In genomic region chr7:73400051-73400916, GRCm38 (mm10) we compare ENCODE assay signal across 8 mouse cellular contexts. TPM values are rescaled to one million over a fixed set of nuclear protein-coding genes. Genes with fewer than 3 reads are reported as not detected.
DNase-seq lines count a peak whose midpoint lies in the region; ATAC-seq and TF ChIP-seq lines count a peak whose summit lies in the region.

No protein-coding gene starts in this region.

- peaks cover 1% of the 10 kb centered on the region; the same call in 1 of the 2 replicates for H3K36me3 ChIP-seq in kidney, embryonic 16.5 days (ENCODE audit: insufficient read depth, low read length)
- H3K36me3 ChIP-seq in hindbrain, embryonic 16.5 days (ENCODE audit: control insufficient read depth, insufficient read depth, low read length) = no peaks in the 10 kb centered on the region; the same call in 1 of the 2 replicates
- no peaks in the 10 kb centered on the region for H3K36me3 ChIP-seq in midbrain, postnatal 0 days (ENCODE audit: insufficient read depth, low read length)

- H3K4me2 ChIP-seq in kidney, embryonic 16.5 days (replicated peaks; ENCODE audit: low read depth, low read length) = peak overlapping the region; percentile 64
- H3K4me2 ChIP-seq in hindbrain, embryonic 16.5 days (ENCODE audit: low read length) = peak overlapping the region; percentile 57
- peak overlapping the region; percentile 54 for H3K4me2 ChIP-seq in midbrain, postnatal 0 days (ENCODE audit: low read depth, low read length, poor library complexity, severe bottlenecking)

- H3K4me3 ChIP-seq in kidney, embryonic 16.5 days (ENCODE audit: low read length) = peak overlapping the region; percentile 40
- peak overlapping the region; percentile 36 for H3K4me3 ChIP-seq in hindbrain, embryonic 16.5 days (ENCODE audit: low read length)
- H3K4me3 ChIP-seq in midbrain, postnatal 0 days (ENCODE audit: low read depth, low read length) = peak overlapping the region; percentile 31

- DNase-seq in kidney, adult 8-10 months = no peak
- DNase-seq in embryo, embryonic 10.5 days (ENCODE audit: low spot score) = peak; percentile 91
- DNase-seq in midbrain, postnatal 0 days (ENCODE audit: low spot score) = peak; percentile 55
- DNase-seq in layer of hippocampus, postnatal 10 days (ENCODE audit: low spot score in 2 of 2) = no peak
- DNase-seq in thymus, adult 18-20 months = no peak
- DNase-seq in adrenal gland, postnatal 14 days = no peak

- H3K27ac ChIP-seq in kidney, embryonic 16.5 days (ENCODE audit: low read length) = peak overlapping the region; percentile 64; the same call in 1 of the 2 replicates
- H3K27ac ChIP-seq in hindbrain, embryonic 16.5 days (ENCODE audit: low read depth, low read length) = peak overlapping the region; percentile 70
- peak overlapping the region; percentile 43; the same call in 1 of the 2 replicates for H3K27ac ChIP-seq in midbrain, postnatal 0 days (ENCODE audit: low read depth, low read length)

- 0 out of 2 replicates have a peak overlapping the region, but pooled peaks have one; percentile 19 for H3K9ac ChIP-seq in kidney, embryonic 16.5 days (replicated peaks; ENCODE audit: low read length)
- peak overlapping the region; percentile 41 for H3K9ac ChIP-seq in hindbrain, embryonic 16.5 days (ENCODE audit: low read depth, low read length)
- H3K9ac ChIP-seq in midbrain, postnatal 0 days (replicated peaks; ENCODE audit: low read length, poor library complexity, severe bottlenecking) = no peak overlapping the region

- ATAC-seq in kidney, embryonic 16.5 days (ENCODE audit: low FRiP score, low TSS enrichment) = peak; percentile 46
- ATAC-seq in hindbrain, embryonic 16.5 days = peak; percentile 41
- peak; percentile 41; the same call in 1 of the 2 replicates for ATAC-seq in midbrain, postnatal 0 days (ENCODE audit: low FRiP score)

- H3K9me3 ChIP-seq in kidney, embryonic 16.5 days (ENCODE audit: low read length) = no peaks in the 10 kb centered on the region
- H3K9me3 ChIP-seq in hindbrain, embryonic 16.5 days (ENCODE audit: control insufficient read depth, low read length) = no peaks in the 10 kb centered on the region
- no peaks in the 10 kb centered on the region for H3K9me3 ChIP-seq in midbrain, postnatal 0 days (ENCODE audit: low read length)

- TF ChIP-seq CTCF in midbrain, postnatal 0 days (IDR thresholded peaks at IDR 0.05) = no peak

- H3K27me3 ChIP-seq in kidney, embryonic 16.5 days (ENCODE audit: insufficient read depth, low read length) = no peaks in the 10 kb centered on the region
- H3K27me3 ChIP-seq in hindbrain, embryonic 16.5 days (replicated peaks; ENCODE audit: control insufficient read depth, insufficient read depth, low read length) = no peaks in the 10 kb centered on the region; the same call in 1 of the 2 replicates
- H3K27me3 ChIP-seq in midbrain, postnatal 0 days (ENCODE audit: insufficient read depth, low read length) = no peaks in the 10 kb centered on the region

- 15% methylated on average over 20 of the region's 20 CpGs for WGBS in kidney, embryonic 16.5 days
- 10% methylated on average over 20 of the region's 20 CpGs for WGBS in hindbrain, embryonic 16.5 days
- WGBS in midbrain, postnatal 0 days = 12% methylated on average over 20 of the region's 20 CpGs

- peaks cover 60% of the 10 kb centered on the region for H3K4me1 ChIP-seq in kidney, embryonic 16.5 days (ENCODE audit: insufficient read depth, low read length)
- H3K4me1 ChIP-seq in hindbrain, embryonic 16.5 days (ENCODE audit: control insufficient read depth, insufficient read depth, low read depth, low read length) = peaks cover 45% of the 10 kb centered on the region
- H3K4me1 ChIP-seq in midbrain, postnatal 0 days (ENCODE audit: insufficient read depth, low read length) = peaks cover 23% of the 10 kb centered on the region

RNA-seq across cellular contexts. Expression of gene Rgma, which starts 25.0 kb away (rescaled TPM):
- polyA plus RNA-seq in kidney, embryonic 16.5 days (2015; fragmentation: Nextera tagmentation; extraction: Ambion mirVana) = 10.0 and 12.8 TPM in 2 replicates
- polyA plus RNA-seq in hindbrain, embryonic 16.5 days (2015; fragmentation: Nextera tagmentation; extraction: Ambion mirVana) = 30.9 and 39.8 TPM in 2 replicates
- 129 and 160 TPM in 2 replicates for total RNA-seq in midbrain, postnatal 0 days (2014; rRNA removed)
- 42.7 and 42.9 TPM in 2 replicates for polyA plus RNA-seq in midbrain, postnatal 0 days (2015; fragmentation: Nextera tagmentation; extraction: Ambion mirVana)
- total RNA-seq in layer of hippocampus, postnatal 10 days (2021) = 100 to 1,000 TPM; 111 to 128 TPM
- total RNA-seq in adrenal gland, postnatal 14 days (2021) = 10.0 and 14.0 TPM in 2 replicates

Comparison
In these comparisons a context has a peak if more than half of its experiments do, and no peak if none do; other contexts are left out.
1. DNase-seq: peak in embryo, embryonic 10.5 days (single experiment) and midbrain, postnatal 0 days (single experiment); none in kidney, adult 8-10 months (0 of 2), layer of hippocampus, postnatal 10 days (0 of 2), thymus, adult 18-20 months (0 of 2) and adrenal gland, postnatal 14 days (single experiment).
2. Peak in every context shown above with its lines, with median percentiles within 50 percentile points of each other: ATAC-seq, H3K27ac ChIP-seq, H3K4me2 ChIP-seq and H3K4me3 ChIP-seq.